13 mouse cellular contexts compared by ENCODE assay signal in genomic region chr13:37852850-37853249, GRCm38 (mm10).
DNase-seq lines count a peak whose midpoint lies in the region; ATAC-seq and TF ChIP-seq lines count a peak whose summit lies in the region.
"Had no signal": no experiment of that assay in that cellular context is flagged by ENCODE, and none has a peak within 500 bp of the region (broad histone marks: within the 10 kb centered on the region; RNA-seq: fewer than 3 reads in every experiment).

No protein-coding gene starts in this region.

- 62% methylated on average over 3 of the region's 3 CpGs for WGBS in heart, embryonic 15.5 days
- WGBS in spleen, adult 2 months, result 51% methylated on average over 3 of the region's 3 CpGs
- WGBS in liver, embryonic 13.5 days (ENCODE audit: insufficient replicate concordance), result 62% methylated on average over 3 of the region's 3 CpGs
- 55% methylated on average over 3 of the region's 3 CpGs for WGBS in stomach, postnatal 0 days

- H3K4me2 ChIP-seq in heart, embryonic 15.5 days, result no peak overlapping the region
- 0 out of 2 replicates have a peak overlapping the region, but pooled peaks have one; percentile 53 for H3K4me2 ChIP-seq in liver, embryonic 13.5 days
- H3K4me2 ChIP-seq in stomach, postnatal 0 days (replicated peaks; ENCODE audit: low read depth), result no peak overlapping the region
- H3K4me2 ChIP-seq: forebrain, embryonic 12.5 days had no signal

- H3K27me3 ChIP-seq in heart, embryonic 15.5 days, result no peaks in the 10 kb centered on the region
- H3K27me3 ChIP-seq in spleen, adult 2 months (ENCODE audit: control insufficient read depth, insufficient read depth, low read length), result no peaks in the 10 kb centered on the region
- H3K27me3 ChIP-seq in liver, embryonic 13.5 days, result no peaks in the 10 kb centered on the region
- no peaks in the 10 kb centered on the region for H3K27me3 ChIP-seq in stomach, postnatal 0 days (ENCODE audit: control insufficient read depth, insufficient read depth, low read length)

- H3K4me1 ChIP-seq in heart, embryonic 15.5 days (replicated peaks), result peaks cover 45% of the 10 kb centered on the region
- H3K4me1 ChIP-seq in spleen, adult 2 months (ENCODE audit: control insufficient read depth, insufficient read depth, insufficient read length), result peaks cover 15% of the 10 kb centered on the region
- H3K4me1 ChIP-seq in liver, embryonic 13.5 days (replicated peaks), result peaks cover 83% of the 10 kb centered on the region
- H3K4me1 ChIP-seq in stomach, postnatal 0 days (replicated peaks; ENCODE audit: control insufficient read depth, insufficient read depth), result peaks cover 6% of the 10 kb centered on the region; the same call in 1 of the 2 replicates

- TF ChIP-seq EP300 in stomach, postnatal 0 days (optimal IDR thresholded peaks at IDR 0.05), result no peak

- H3K27ac ChIP-seq in heart, embryonic 15.5 days, result peak overlapping the region; percentile 48
- peak overlapping the region; percentile 46 for H3K27ac ChIP-seq in spleen, adult 2 months (ENCODE audit: insufficient read depth, low read length)
- H3K27ac ChIP-seq in liver, embryonic 13.5 days, result peak overlapping the region; percentile 83
- peak overlapping the region; percentile 63 for H3K27ac ChIP-seq in stomach, postnatal 0 days (replicated peaks)
- H3K27ac ChIP-seq: forebrain, embryonic 12.5 days had no signal

- H3K4me3 ChIP-seq in heart, embryonic 15.5 days, result no peak overlapping the region
- no peak overlapping the region for H3K4me3 ChIP-seq in spleen, adult 2 months (ENCODE audit: extremely low read depth, insufficient read depth, insufficient read length)
- H3K4me3 ChIP-seq in liver, embryonic 13.5 days (replicated peaks), result no peak overlapping the region
- no peak overlapping the region for H3K4me3 ChIP-seq in stomach, postnatal 0 days (ENCODE audit: low read depth, low read length)
- H3K4me3 ChIP-seq: forebrain, embryonic 12.5 days had no signal

- H3K36me3 ChIP-seq in heart, embryonic 15.5 days, result no peaks in the 10 kb centered on the region
- H3K36me3 ChIP-seq in spleen, adult 2 months (ENCODE audit: control insufficient read depth, insufficient read depth, low read length), result no peaks in the 10 kb centered on the region
- H3K36me3 ChIP-seq in liver, embryonic 13.5 days, result no peaks in the 10 kb centered on the region
- no peaks in the 10 kb centered on the region for H3K36me3 ChIP-seq in stomach, postnatal 0 days (ENCODE audit: control insufficient read depth, insufficient read depth, low read length)
- H3K36me3 ChIP-seq: forebrain, embryonic 12.5 days had no signal

- no peak for DNase-seq in heart, adult 18-20 months
- DNase-seq in spleen, adult 2 months (ENCODE audit: low read depth in 1 of 2, low spot score in 2 of 2), result no peak
- no peak for DNase-seq in spleen, adult 18-20 months
- DNase-seq in liver, embryonic 13.5 days, result no peak
- no peak for DNase-seq in stomach, postnatal 0 days (ENCODE audit: low spot score)
- no peak for DNase-seq in right cerebral cortex, postnatal 4 days
- DNase-seq in left cerebral cortex, postnatal 36 days (ENCODE audit: low spot score in 2 of 2), result no peak
- DNase-seq: adrenal gland, postnatal 14 days; cerebellum, adult 18-20 months; heart, postnatal 10 days; thymus, postnatal 36 days had no signal

- ATAC-seq in heart, embryonic 15.5 days (replicated peaks; ENCODE audit: insufficient number of reproducible peaks, insufficient read depth, low FRiP score, low read depth), result no peak
- ATAC-seq in liver, embryonic 13.5 days (ENCODE audit: low read depth), result no peak
- no peak for ATAC-seq in stomach, postnatal 0 days (ENCODE audit: low FRiP score, low TSS enrichment)

- H3K9ac ChIP-seq in heart, embryonic 15.5 days, result no peak overlapping the region
- peak overlapping the region; percentile 43 for H3K9ac ChIP-seq in liver, embryonic 13.5 days
- no peak overlapping the region for H3K9ac ChIP-seq in stomach, postnatal 0 days (ENCODE audit: low read length)
- H3K9ac ChIP-seq: forebrain, embryonic 12.5 days had no signal

- intact Hi-C loops in left cerebral cortex, postnatal 36 days (cut with DNase I), result no loop called here

- no peak for TF ChIP-seq CTCF in spleen, adult 2 months (IDR thresholded peaks at IDR 0.05; ENCODE audit: extremely low read depth, insufficient read depth, insufficient read length, insufficient replicate concordance)
- no peak for TF ChIP-seq CTCF in stomach, postnatal 0 days (IDR thresholded peaks at IDR 0.05; ENCODE audit: low read depth)

- TF ChIP-seq POLR2A in spleen, adult 2 months (IDR thresholded peaks at IDR 0.05; ENCODE audit: low read depth, low read length), result no peak

- H3K9me3 ChIP-seq in heart, embryonic 15.5 days (replicated peaks), result no peaks in the 10 kb centered on the region
- no peaks in the 10 kb centered on the region for H3K9me3 ChIP-seq in liver, embryonic 13.5 days (replicated peaks)
- no peaks in the 10 kb centered on the region for H3K9me3 ChIP-seq in stomach, postnatal 0 days (ENCODE audit: control insufficient read depth, low read length)
- H3K9me3 ChIP-seq: forebrain, embryonic 12.5 days had no signal
